Mouse (Mus musculus): ENCODE data around the gene Scamp1.

Scamp1 gene

DNA sequence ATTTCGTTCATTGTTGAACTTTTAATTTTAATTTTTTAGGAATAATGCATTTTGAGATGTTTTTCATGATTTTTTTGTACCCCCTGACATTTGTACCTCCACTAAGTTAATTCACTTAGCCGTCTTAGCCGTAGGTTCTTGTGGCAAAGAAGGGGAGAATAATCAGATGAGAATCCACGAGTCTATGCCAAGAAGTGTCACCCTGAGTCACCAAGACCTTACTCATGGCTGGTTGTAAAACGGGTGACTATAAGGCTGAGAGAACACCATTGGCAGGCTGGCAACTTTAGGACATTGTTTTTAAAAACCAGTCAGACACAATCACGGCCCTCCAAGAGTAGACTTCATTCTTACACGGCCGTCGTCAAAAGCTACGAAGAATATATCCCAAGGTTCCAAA is 132.8 kb downstream of the Scamp1 start:
- DNase-seq (ENCODE audit: extremely low read depth, low read depth, low spot score), result no peak

Measured in fat pad, adult 2 months (tissue).